Mouse (Mus musculus): Measurements from ENCODE around the gene Rabggtb.
A peak's percentile ranks its signal among the peaks of the same experiment; 100 is the strongest.

Rabggtb gene

GRCm38 (mm10) chr3:153921147-153921910 is 8.5 kb upstream of the Rabggtb start:
- no peak for DNase-seq (ENCODE audit: inconsistent ontology term)

GRCm38 (mm10) chr3:153917200-153917599 is 4.4 kb upstream of the Rabggtb start:
- no peak for DNase-seq (ENCODE audit: inconsistent ontology term)

DNA sequence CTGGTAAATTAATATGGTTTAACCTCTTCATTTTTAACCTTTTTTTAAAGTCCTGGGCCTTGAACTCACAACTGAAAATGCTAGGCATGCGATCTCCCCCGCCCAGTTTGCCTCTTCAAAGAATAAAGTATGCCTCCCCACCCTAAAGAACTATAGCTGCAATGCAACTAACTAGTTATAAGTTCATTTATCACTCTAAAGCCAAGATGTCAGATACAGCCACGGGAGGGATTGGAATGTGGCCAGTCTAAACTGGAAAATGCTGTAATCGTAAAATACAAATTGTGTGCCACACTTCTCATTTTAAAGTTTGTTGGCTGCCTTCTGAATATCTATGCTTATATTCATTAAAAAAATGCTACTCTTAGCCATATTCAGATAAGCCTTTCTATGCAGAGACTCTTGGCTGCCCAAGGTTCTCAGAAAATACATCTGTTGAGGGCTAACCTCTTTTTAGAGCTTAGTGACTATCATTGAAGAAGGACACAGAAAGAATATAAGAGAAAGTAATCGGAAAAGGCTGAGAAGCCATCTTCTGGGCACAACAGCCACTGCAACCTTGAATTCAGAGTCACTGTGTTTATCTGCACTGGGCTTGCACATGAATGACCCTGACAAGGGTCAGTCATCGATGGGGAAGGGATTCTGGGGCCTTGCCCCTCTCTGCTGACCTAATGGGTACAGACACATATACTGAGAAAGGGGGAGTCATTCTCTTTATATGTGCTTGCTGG is 868 bp upstream of the Rabggtb start:
- DNase-seq (ENCODE audit: inconsistent ontology term): no peak

DNA sequence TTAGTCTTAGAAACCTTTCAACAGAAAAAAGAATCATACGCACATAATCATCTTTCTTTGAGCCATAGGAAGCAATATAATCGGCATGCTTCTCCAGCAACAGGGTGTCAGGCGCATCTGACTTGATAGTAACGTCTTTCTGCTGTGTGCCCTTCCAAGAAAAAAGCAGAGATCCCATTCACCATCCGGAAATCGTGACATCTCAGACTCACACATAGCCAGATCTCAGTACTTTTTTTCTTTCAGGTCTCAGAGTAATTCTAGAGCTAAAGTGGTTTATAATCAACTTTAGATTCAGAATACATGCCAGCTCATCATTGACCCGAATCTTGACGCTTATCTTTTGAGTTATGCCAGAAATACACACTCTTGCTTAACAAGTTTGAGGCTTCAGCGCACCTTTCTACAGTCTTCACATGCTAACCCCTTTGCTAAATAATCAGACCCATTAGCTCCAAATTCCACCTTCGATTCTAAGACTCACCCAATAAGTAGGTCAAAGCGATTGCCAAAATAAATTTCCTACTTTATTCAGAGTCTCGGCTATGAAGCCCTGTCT is 848 bp downstream of the Rabggtb start:
- peak; percentile 43 for DNase-seq (ENCODE audit: inconsistent ontology term)

GRCm38 (mm10) chr3:153911197-153911881 is 1.5 kb downstream of the Rabggtb start:
- DNase-seq (ENCODE audit: inconsistent ontology term): no peak

DNA sequence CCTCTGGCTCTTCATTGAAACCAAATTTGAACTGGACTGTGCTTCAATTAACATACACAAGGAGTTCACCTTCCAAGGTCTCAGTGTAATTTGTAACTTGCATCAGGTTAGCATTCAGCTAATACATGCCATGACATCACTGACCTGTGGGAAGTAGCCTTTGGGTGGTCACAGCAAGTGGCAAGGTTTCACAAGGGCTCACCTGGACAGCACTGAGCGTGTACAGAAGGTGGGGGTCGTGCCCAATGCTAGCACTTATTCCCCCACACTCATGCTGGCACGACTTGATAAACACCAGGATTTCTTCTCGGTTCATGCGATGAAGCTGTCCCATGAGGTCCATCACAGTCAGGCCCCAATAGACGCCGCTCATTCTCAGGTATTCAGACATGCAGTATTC is 2.3 kb downstream of the Rabggtb start:
- no peak for DNase-seq (ENCODE audit: inconsistent ontology term)

- DNase-seq (ENCODE audit: inconsistent ontology term): no peak
Observed at GRCm38 (mm10) chr3:153908919-153909318, 3.9 kb downstream of the Rabggtb start.

DNA sequence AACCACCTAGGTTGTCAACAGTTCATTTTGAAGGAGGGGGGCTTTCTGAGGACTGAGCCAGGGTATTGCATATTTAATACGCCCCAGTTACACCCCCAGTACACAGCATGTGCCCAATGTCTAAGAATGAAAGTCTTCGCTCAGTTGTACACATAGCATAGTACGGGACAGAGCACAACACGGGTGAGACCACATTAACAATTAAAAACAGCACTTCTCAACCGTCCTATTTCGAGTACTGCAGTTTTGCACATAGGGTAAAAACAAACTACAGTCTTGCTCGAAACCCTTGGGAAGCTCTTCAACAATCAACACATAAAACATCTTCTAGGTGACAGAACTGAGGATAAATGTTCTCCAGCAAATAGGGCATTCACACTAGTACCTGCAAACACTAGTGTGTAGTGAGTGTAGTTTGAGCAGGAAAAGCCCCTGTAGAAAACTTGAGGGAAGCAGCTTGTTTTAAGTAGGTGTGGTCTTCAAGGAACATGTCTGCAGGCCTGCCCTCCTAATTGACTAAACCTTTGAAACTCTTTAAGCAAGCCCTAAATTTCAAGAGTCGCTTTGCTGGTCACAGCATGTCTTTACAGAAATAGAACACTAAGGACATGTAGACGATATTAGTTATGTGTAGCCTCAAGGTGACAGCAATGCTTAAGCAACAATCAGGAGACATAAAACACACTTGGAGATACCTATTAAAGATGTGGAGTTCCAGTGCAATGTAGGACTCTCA is 6.5 kb downstream of the Rabggtb start, which contains the start of gene Msh4:
Msh4 (minus strand) TSS at position 3 of the 736 bp plus-strand sequence.
- no peak for DNase-seq (ENCODE audit: inconsistent ontology term)

DNA sequence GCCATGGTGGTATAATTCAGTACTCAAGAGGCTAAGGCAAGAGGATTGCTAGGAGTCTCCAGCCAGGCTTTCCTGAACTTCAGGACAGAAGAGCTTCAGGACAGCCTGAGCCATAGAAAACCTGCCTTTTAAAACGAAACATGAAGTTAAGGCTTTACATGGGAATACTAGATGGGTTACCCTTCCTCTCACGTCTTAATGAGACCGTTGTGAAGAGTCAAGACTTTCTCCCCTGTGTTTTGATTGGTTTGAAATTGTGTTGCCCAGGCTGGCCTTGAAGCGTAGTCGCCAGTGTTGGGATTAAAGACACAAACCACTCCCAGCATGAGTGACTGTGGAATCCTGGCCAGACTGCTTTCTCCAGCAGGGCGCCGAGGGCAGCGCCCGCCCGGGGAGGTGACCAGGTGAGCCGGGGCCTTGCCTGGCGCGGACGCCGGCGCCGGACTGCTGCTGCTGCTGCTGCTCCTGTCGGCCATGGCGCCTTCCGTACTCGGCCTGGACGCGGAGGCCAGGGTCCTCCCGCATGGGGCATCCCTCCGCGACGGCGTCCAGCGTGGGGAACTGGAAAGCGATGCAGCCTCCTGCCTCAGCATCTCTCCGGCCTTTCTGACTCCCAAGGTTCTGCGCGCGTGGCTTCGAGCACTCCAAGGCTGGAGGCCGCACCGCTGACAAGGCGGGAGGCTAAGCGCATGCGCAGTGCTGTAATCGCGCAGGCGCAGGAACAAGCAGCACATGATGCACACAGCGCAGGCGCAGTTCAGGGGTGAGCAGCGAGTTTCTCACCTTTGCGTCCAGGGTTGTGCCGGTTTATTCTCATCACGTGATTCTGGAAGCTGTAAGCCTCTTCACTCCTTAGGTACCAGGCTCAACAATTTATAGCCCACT is 7.3 kb downstream of the Rabggtb start:
- DNase-seq (ENCODE audit: inconsistent ontology term): no peak

- DNase-seq (ENCODE audit: inconsistent ontology term): no peak
Observed at GRCm38 (mm10) chr3:153904586-153904985, 8.2 kb downstream of the Rabggtb start.

- no peak for DNase-seq (ENCODE audit: inconsistent ontology term)
Observed at GRCm38 (mm10) chr3:153902595-153902994, 10.2 kb downstream of the Rabggtb start.

DNA sequence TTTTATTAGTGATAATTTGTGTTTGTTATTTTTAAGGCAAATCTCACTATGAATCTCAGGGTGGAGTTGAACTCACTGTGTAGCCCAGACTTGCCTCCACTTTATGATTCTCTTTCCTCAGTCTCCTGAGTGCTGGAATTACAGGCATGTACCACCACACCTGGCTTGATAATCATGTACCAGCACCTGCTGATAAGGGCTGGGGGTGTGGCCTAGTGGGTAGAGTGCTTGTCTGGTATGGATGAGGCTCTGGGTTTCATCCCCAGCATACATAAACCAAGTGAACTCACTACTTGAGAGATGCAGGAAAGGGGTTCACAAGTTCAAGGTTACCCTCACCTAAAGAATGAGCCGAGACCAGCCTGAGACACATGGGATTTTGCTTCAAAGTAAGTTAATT is 10.9 kb downstream of the Rabggtb start:
- DNase-seq (ENCODE audit: inconsistent ontology term): no peak

DNA sequence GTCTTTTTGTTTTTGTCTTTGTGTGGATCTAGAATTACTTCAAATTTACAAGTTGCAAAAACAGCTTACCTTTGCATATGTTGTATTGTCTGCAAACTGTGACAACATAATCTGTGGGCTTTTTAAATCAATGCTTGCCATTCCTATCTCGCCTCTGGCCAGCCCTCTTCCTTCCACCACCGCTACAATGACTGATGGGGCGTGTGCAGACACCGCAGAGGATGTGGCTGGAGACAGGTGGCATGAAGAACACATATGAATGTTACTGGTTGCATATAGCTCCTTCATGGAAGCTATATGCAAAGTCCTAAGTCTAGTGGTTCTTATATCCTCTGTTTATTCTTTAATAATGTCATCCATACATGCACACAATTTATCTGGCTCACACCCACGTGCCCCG is 15.6 kb downstream of the Rabggtb start:
- DNase-seq (ENCODE audit: inconsistent ontology term): no peak

DNA sequence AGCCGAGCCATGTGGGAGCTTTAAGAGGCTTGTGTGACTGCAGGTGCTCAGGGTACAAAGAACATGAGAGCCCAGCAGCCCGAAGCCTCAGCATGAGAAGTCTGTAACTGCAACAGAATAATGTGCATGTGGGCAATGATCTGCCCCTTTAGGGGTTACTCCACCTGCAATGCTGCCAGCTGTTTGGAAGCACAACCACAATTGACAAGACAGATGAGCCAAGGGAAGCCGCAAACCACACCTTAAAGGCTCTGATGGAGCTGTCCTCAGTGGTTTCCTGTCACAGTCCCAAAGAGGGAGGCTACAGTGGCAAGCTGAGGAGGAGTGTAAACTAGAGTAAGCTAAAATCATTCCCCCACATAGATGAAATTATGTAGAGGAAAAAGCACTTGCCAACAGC is 17.4 kb downstream of the Rabggtb start:
- no peak for DNase-seq (ENCODE audit: inconsistent ontology term)

DNA sequence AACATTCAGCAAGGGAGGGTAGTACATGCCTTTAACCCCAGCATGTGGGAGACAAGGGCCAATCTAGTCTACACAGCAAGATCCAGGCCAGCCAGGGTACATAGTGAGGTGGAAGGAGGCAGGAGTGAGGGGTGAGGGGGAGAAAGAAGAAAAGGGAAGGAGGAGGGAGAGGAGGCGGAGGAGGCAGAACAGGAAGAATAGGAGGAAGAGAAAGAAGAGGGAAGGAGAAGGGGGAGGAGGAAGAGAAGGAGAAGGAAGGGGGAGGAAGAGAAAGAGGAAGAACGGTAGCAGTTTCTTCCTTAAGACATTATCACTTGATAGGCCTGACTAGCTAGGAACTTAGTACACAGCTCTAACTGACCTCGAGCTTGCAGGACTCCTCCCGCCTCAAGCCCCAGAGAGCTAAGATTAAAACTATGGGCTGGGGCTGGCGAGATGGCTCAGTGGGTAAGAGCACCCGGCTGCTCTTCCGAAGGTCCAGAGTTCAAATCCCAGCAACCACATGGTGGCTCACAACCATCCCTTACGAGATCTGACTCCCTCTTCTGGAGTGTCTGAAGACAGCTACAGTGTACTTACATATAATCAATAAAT is 23.5 kb downstream of the Rabggtb start:
- no peak for DNase-seq (ENCODE audit: inconsistent ontology term)

GRCm38 (mm10) chr3:153888141-153888540 is 24.7 kb downstream of the Rabggtb start:
- DNase-seq (ENCODE audit: inconsistent ontology term): no peak

DNA sequence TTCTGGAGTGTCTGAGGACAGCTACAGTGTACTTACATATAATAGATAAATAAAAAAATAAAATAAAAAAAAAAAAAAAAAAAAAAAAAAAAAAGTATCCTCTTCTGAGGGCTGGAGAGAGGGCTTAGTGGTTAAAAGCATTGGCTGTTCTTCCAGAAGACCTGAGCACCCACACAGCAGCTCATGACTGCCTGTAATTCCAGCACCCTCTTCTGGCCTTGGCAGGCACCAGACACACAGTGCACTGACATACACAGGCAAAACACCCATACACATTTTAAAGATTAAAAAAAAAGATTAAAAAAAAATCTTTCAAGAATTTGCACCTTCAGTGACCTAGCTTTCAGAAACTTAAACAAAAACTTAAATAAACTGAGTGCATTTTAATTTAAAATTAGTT is 26.5 kb downstream of the Rabggtb start:
- DNase-seq (ENCODE audit: inconsistent ontology term): no peak

DNA sequence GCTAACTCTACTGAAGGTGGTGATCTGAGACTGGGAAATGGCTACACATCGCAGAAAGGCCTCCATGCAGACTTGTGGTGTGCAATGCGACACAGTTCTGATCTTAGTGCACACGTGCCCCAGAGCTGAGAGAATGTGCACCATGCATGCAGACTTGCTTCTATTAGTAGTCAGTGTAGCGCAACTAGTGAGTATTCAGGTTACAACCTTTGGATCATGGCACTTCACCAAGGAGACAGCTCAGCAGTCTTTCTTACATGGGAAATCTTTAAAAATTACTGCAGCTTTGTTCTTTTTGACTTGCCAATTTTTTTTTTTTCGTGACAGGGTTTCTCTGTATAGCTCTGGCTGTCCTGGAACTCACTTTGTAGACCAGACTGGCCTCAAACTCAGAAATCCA is 41.4 kb downstream of the Rabggtb start:
- no peak for DNase-seq (ENCODE audit: inconsistent ontology term)

DNA sequence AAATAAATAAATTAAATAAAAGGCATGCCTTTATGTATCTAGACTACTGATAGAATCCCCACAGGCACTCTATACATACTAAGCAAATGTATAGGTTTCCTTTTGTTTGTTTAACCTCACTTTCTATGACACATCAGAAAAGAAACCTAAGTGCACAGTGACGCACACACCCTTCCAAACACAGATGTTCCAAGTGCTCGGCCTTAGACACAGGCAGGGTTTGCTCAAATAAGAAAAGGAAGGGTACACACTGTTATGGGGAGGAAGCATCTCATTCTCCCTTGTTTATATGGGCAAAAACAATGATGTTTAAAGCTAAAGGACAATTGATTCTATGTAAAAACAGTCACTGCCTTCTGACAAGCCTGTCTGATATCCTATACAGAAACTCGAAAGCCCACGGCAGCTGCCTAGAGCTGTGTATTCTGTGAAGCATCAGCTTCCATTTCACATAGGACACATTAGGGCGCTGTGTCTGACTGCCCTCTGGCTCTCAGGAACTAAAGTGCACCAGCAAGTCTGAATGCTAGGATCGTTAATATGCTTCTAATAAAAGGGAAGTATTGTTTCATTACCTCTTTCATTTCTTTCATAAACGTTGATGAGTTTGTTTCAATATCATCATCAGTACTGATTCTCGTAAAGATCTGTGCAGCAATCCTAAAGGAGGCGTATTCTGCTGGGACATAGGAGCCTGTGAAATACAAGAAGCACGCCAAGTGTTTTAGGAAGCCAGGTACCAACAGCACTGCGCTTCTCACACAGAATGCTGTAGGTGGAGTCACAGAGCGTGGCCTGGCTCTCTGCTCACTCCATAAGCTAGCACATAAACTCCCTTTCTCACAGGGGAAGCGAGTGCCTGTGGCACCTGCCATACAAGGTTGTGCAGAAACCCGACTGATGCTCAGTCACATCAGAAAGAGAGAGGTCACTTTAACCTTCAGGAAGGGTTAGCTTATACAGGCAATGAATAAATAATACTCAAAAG is 45.4 kb downstream of the Rabggtb start:
- DNase-seq (ENCODE audit: inconsistent ontology term): no peak

Measured in Muller cell, postnatal 12 days (primary cell).